Mouse (Mus musculus): ENCODE results near the gene Zfp423. TPM values are rescaled to one million over a fixed set of nuclear protein-coding genes. Genes with fewer than 3 reads are reported as not detected.

Zfp423 gene
- total and polyA plus RNA-seq, 3 experiments, result not detected

- Histone ChIP-seq H3K27me3 (ENCODE audit: control insufficient read depth in 1 of 2, insufficient read depth in 2 of 2, low read length in 2 of 2) (no peaks in the 10 kb centered on the region), H3K4me3 (ENCODE audit: control insufficient read depth in 1 of 2, insufficient read depth in 1 of 2, low read depth in 2 of 2, low read length in 2 of 2) (no peak overlapping the region), H3K27ac (ENCODE audit: control insufficient read depth, low read depth, low read length) (no peak overlapping the region), H3K36me3 (ENCODE audit: control insufficient read depth in 1 of 2, insufficient read depth in 2 of 2, low read length in 2 of 2) (no peaks in the 10 kb centered on the region), H3K9me3 (replicated peaks; ENCODE audit: insufficient read depth, low read length) (no peaks in the 10 kb centered on the region), H3K9ac (ENCODE audit: control insufficient read depth, low read depth, low read length, poor library complexity, severe bottlenecking) (no peak overlapping the region), H3K4me1 (ENCODE audit: control insufficient read depth in 1 of 2, insufficient read depth in 2 of 2, low read length in 2 of 2) (no peaks in the 10 kb centered on the region), H3K79me2 (ENCODE audit: control insufficient read depth, insufficient read depth, low read length, poor library complexity) (no peaks in the 10 kb centered on the region)
- TF ChIP-seq TCF12 (IDR thresholded peaks at IDR 0.05; ENCODE audit: low read depth, low read length) (no peak), NELFE (IDR thresholded peaks at IDR 0.05; ENCODE audit: low read depth, low read length) (no peak), MAFK (IDR thresholded peaks at IDR 0.05; ENCODE audit: borderline replicate concordance, low read depth, low read length) (no peak), GABPA (IDR thresholded peaks at IDR 0.05; ENCODE audit: low read depth, low read length) (no peak), MAX (IDR thresholded peaks at IDR 0.05; ENCODE audit: low read length) (no peak), MYB (IDR thresholded peaks at IDR 0.05; ENCODE audit: low read depth, low read length) (no peak), RAD21 (IDR thresholded peaks at IDR 0.05; ENCODE audit: low read depth, low read length) (no peak), UBTF (IDR thresholded peaks at IDR 0.05; ENCODE audit: borderline replicate concordance, insufficient read depth, low read depth, low read length) (no peak), MXI1 (IDR thresholded peaks at IDR 0.05; ENCODE audit: low read depth, low read length) (no peak), KAT2A (conservative IDR thresholded peaks at IDR 0.05; ENCODE audit: low read depth, low read length) (no peak), POLR2AphosphoS2 (IDR thresholded peaks at IDR 0.05; ENCODE audit: low read length) (no peak), JUND (IDR thresholded peaks at IDR 0.05; ENCODE audit: low read depth, low read length) (no peak), EP300 (IDR thresholded peaks at IDR 0.05; ENCODE audit: low read depth in 1 of 2, low read length in 2 of 2) (no peak)
- DNase-seq (ENCODE audit: low read depth, low spot score), result no peak
These were observed 338.2 kb downstream of the Zfp423 start for GRCm38 (mm10) chr8:87621181-87621580.

- H3K27me3 ChIP-seq (ENCODE audit: control insufficient read depth in 1 of 2, insufficient read depth in 2 of 2, low read length in 2 of 2), result no peaks in the 10 kb centered on the region
- TF ChIP-seq HCFC1 (IDR thresholded peaks at IDR 0.05; ENCODE audit: low read depth, low read length) (no peak), CHD2 (IDR thresholded peaks at IDR 0.05; ENCODE audit: low read length) (no peak), NELFE (IDR thresholded peaks at IDR 0.05; ENCODE audit: low read depth, low read length) (no peak), JUND (IDR thresholded peaks at IDR 0.05; ENCODE audit: low read depth, low read length) (no peak)
- no peak overlapping the region for H3K27ac ChIP-seq (ENCODE audit: control insufficient read depth, low read depth, low read length)
- H3K4me3 ChIP-seq (ENCODE audit: control insufficient read depth in 1 of 2, insufficient read depth in 1 of 2, low read depth in 2 of 2, low read length in 2 of 2), result no peak overlapping the region
- H3K4me1 ChIP-seq (ENCODE audit: control insufficient read depth in 1 of 2, insufficient read depth in 2 of 2, low read length in 2 of 2), result no peaks in the 10 kb centered on the region
- no peaks in the 10 kb centered on the region for H3K36me3 ChIP-seq (ENCODE audit: control insufficient read depth in 1 of 2, insufficient read depth in 2 of 2, low read length in 2 of 2)
- H3K9me3 ChIP-seq (replicated peaks; ENCODE audit: insufficient read depth, low read length), result no peaks in the 10 kb centered on the region
- no peaks in the 10 kb centered on the region for H3K79me2 ChIP-seq (ENCODE audit: control insufficient read depth, insufficient read depth, low read length, poor library complexity)
- no peak for DNase-seq (ENCODE audit: low read depth, low spot score)
- H3K9ac ChIP-seq (ENCODE audit: control insufficient read depth, low read depth, low read length, poor library complexity, severe bottlenecking), result no peak overlapping the region
These were observed 339.2 kb downstream of the Zfp423 start for GRCm38 (mm10) chr8:87620225-87620624.

GRCm38 (mm10) chr8:87619529-87619928, 339.9 kb downstream of the Zfp423 start:
- H3K79me2 ChIP-seq (ENCODE audit: control insufficient read depth, insufficient read depth, low read length, poor library complexity), result no peaks in the 10 kb centered on the region
- no peak overlapping the region for H3K27ac ChIP-seq (ENCODE audit: control insufficient read depth, low read depth, low read length)
- TF ChIP-seq ZKSCAN1 (IDR thresholded peaks at IDR 0.05; ENCODE audit: low read depth, low read length) (no peak), JUND (IDR thresholded peaks at IDR 0.05; ENCODE audit: low read depth, low read length) (no peak), EP300 (IDR thresholded peaks at IDR 0.05; ENCODE audit: low read depth in 1 of 2, low read length in 2 of 2) (no peak), ZC3H11A (IDR thresholded peaks at IDR 0.05; ENCODE audit: low read depth, low read length) (no peak), GABPA (IDR thresholded peaks at IDR 0.05; ENCODE audit: low read depth, low read length) (no peak), SMC3 (IDR thresholded peaks at IDR 0.05; ENCODE audit: low read depth, low read length) (no peak), MYC (IDR thresholded peaks at IDR 0.05; ENCODE audit: low read depth, low read length) (no peak), ELF1 (IDR thresholded peaks at IDR 0.05; ENCODE audit: low read depth, low read length) (no peak), UBTF (IDR thresholded peaks at IDR 0.05; ENCODE audit: borderline replicate concordance, insufficient read depth, low read depth, low read length) (no peak), MEF2A (IDR thresholded peaks at IDR 0.05; ENCODE audit: extremely low read depth, insufficient replicate concordance, low read depth, low read length, poor library complexity, severe bottlenecking) (no peak), TBP (IDR thresholded peaks at IDR 0.05; ENCODE audit: low read depth, low read length) (no peak), MAX (IDR thresholded peaks at IDR 0.05; ENCODE audit: low read length) (no peak), TCF12 (IDR thresholded peaks at IDR 0.05; ENCODE audit: low read depth, low read length) (no peak), SIN3A (IDR thresholded peaks at IDR 0.05; ENCODE audit: low read length) (no peak), NELFE (IDR thresholded peaks at IDR 0.05; ENCODE audit: low read depth, low read length) (no peak), RAD21 (IDR thresholded peaks at IDR 0.05; ENCODE audit: low read depth, low read length) (no peak), USF1 (IDR thresholded peaks at IDR 0.05; ENCODE audit: low read depth, low read length) (no peak), MAFK (IDR thresholded peaks at IDR 0.05; ENCODE audit: borderline replicate concordance, low read depth, low read length) (no peak)
- no peaks in the 10 kb centered on the region for H3K4me1 ChIP-seq (ENCODE audit: control insufficient read depth in 1 of 2, insufficient read depth in 2 of 2, low read length in 2 of 2)
- no peaks in the 10 kb centered on the region for H3K36me3 ChIP-seq (ENCODE audit: control insufficient read depth in 1 of 2, insufficient read depth in 2 of 2, low read length in 2 of 2)
- DNase-seq (ENCODE audit: low read depth, low spot score), result no peak
- no peaks in the 10 kb centered on the region for H3K27me3 ChIP-seq (ENCODE audit: control insufficient read depth in 1 of 2, insufficient read depth in 2 of 2, low read length in 2 of 2)
- H3K9ac ChIP-seq (ENCODE audit: control insufficient read depth, low read depth, low read length, poor library complexity, severe bottlenecking), result no peak overlapping the region
- H3K9me3 ChIP-seq (replicated peaks; ENCODE audit: insufficient read depth, low read length), result no peaks in the 10 kb centered on the region
- H3K4me3 ChIP-seq (ENCODE audit: control insufficient read depth in 1 of 2, insufficient read depth in 1 of 2, low read depth in 2 of 2, low read length in 2 of 2), result no peak overlapping the region
